Mouse (Mus musculus) lung, adult 2 months (tissue): ENCODE measurements around the gene Ky. TPM values are rescaled to one million over a fixed set of nuclear protein-coding genes. Genes with fewer than 3 reads are reported as not detected.

Source experiments
- DNase-seq: peaks from one replicate; pipeline ENCODE4 v3.0.0; 2022
- H3K4me1 ChIP-seq: fragments of 200-500 bp; 2 replicates; pipeline ENCODE4 v1.6.1; 2011; ENCODE audit warnings: low read length; ENCODE audit not compliant: control insufficient read depth, insufficient read depth
- H3K4me3 ChIP-seq: fragments of 200-500 bp; replicated peaks from 2 replicates; pipeline ENCODE3; 2011; ENCODE audit warnings: low read depth, mild to moderate bottlenecking, control low read depth, low read length; ENCODE audit errors: extremely low read depth
- CTCF ChIP-seq: fragments of 200-500 bp; IDR thresholded peaks from 2 replicates; pipeline ENCODE4 v1.5.1; 2011; ENCODE audit warnings: mild to moderate bottlenecking, low read length, control low read depth; ENCODE audit not compliant: insufficient read depth
- POLR2A ChIP-seq: fragments of 200-500 bp; IDR thresholded peaks from 2 replicates; pipeline ENCODE4 v1.6.1; 2011; ENCODE audit warnings: low read depth, mild to moderate bottlenecking, control low read depth, low read length, borderline replicate concordance; ENCODE audit errors: extremely low read depth
- WGBS: fragments of 180-500 bp; shearing (Covaris S2); methylation state at CpG from one replicate; pipeline ENCODE4 v1.1.7; 2018; 5-methylcytosine and 5-hydroxymethylcytosine counted together
- polyA plus RNA-seq: library from polyadenylated mRNA; depleted of rRNA; stranded (reverse); fragments of >200 nt; gene quantifications from 2 replicates; pipeline ENCODE4 v1.2.3, GENCODE M21; 2012

Gene Ky
- polyA plus RNA-seq, 1 experiment: 2.9 TPM

DNA sequence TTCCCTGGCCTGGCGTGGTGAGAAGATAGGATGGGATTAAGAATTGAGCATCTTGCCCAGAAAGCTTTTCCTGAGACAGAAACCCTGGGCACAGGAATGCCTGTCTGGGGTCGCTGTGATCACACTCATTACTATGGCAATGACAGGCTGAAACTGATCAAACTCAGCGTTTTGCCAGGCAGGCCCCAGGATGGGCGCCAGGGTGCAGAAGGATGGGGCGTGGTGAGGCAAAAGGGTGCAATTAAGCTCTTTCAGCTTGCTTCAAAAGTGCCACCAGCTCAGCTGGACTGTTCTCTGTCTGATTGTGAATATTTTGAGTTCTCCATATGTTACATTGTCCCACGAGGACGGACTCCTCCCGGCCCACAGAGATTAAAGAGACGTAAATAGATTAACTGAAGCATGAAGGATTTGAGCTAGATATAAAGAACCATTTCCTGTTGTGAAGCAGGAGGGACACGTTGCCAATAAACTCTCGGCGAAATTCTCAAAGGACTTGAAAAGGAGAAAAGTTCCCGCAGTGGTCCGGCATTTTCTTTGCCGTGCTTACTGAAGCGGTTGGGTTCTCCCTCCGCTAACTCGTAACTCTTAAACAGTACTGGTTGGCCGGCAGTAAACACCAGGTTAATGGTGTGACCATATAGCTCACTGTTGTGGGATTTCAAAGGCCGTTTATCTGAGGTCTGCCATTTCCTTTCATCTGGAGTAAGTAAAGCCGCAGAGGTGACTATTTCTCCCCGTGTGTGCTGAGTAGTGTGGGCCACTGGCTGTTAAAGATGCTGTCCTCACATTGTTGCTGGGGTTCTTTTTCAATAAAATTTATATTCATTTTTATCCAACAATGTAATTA, 40.1 kb downstream of the Ky start:
- no peak for TF ChIP-seq POLR2A
- no peak for TF ChIP-seq CTCF
- no peak for DNase-seq
- Histone ChIP-seq H3K4me1 (no peaks in the 10 kb centered on the region), H3K4me3 (no peak overlapping the region)
- 32% methylated on average over 22 of the region's 22 CpGs for WGBS

GRCm38 (mm10) chr9:102546256-102547027, 40.9 kb downstream of the Ky start:
- no peaks in the 10 kb centered on the region for H3K4me1 ChIP-seq
- no peak overlapping the region for H3K4me3 ChIP-seq
- TF ChIP-seq POLR2A (no peak), CTCF (no peak)
- 65% methylated on average over 20 of the region's 20 CpGs for WGBS
- no peak for DNase-seq

DNA sequence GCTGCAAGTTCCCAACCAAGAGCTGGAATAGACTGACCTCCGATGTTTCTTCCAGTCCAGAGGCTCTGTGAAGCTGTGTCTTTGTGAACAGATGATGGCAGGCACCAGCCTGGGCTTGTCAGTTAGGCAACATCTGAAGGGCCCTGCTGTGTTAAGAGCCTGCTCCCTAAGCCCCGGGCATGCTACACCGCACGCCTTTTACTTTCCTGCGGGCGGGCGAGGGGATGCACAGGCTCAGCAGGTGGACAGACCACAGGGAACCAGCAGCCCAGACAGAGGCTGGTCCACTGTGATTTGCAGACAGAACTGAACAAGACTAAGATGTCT, 41.4 kb downstream of the Ky start:
- DNase-seq: no peak
- TF ChIP-seq POLR2A: no peak
- no peak for TF ChIP-seq CTCF
- 67% methylated on average over 7 of the region's 7 CpGs for WGBS
- Histone ChIP-seq H3K4me3 (no peak overlapping the region), H3K4me1 (no peaks in the 10 kb centered on the region)

GRCm38 (mm10) chr9:102549211-102549610, 43.7 kb downstream of the Ky start:
- no peak for TF ChIP-seq POLR2A
- TF ChIP-seq CTCF: no peak
- WGBS: 57% methylated on average over 8 of the region's 8 CpGs
- DNase-seq: no peak

DNA sequence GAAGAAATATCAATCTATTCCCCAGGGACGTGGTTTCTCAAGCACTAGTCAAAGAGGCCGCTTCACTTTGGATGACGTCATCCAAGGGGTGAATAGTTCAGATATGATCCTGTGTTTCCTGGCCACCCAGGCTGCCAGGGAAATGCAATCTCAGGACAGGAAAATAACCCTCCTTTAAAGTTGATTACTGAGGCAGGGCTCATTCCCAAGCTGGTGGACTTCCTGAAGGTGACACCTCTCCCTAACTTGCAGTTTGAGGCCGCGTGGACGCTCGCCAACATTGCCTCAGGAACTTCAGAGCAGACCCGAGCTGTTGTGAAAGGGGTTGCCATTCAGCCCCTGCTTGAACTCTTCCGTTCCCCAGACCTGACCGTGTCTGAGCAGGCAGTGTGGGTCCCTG, 46.2 kb downstream of the Ky start:
- H3K4me3 ChIP-seq: no peak overlapping the region
- no peak for TF ChIP-seq CTCF
- no peak for TF ChIP-seq POLR2A
- H3K4me1 ChIP-seq: no peaks in the 10 kb centered on the region
- 34% methylated on average over 10 of the region's 10 CpGs for WGBS
- DNase-seq: no peak

More at GRCm38 (mm10) chr9:102549211-102549610, 43.7 kb downstream of the Ky start:
- H3K4me3 ChIP-seq: no peak overlapping the region
- no peaks in the 10 kb centered on the region for H3K4me1 ChIP-seq

GRCm38 (mm10) chr9:102553781-102554180, 48.2 kb downstream of the Ky start:
- no peak for DNase-seq
- 75% methylated on average over 3 of the region's 3 CpGs for WGBS
- TF ChIP-seq CTCF (no peak), POLR2A (no peak)
- no peaks in the 10 kb centered on the region for H3K4me1 ChIP-seq
- no peak overlapping the region for H3K4me3 ChIP-seq

- Histone ChIP-seq H3K4me1 (no peaks in the 10 kb centered on the region), H3K4me3 (no peak overlapping the region)
- no peak for DNase-seq
- no peak for TF ChIP-seq POLR2A
- TF ChIP-seq CTCF: no peak
- WGBS: 94% methylated on average over 3 of the region's 3 CpGs
Measured at GRCm38 (mm10) chr9:102558463-102558862, 52.9 kb downstream of the Ky start.

DNA sequence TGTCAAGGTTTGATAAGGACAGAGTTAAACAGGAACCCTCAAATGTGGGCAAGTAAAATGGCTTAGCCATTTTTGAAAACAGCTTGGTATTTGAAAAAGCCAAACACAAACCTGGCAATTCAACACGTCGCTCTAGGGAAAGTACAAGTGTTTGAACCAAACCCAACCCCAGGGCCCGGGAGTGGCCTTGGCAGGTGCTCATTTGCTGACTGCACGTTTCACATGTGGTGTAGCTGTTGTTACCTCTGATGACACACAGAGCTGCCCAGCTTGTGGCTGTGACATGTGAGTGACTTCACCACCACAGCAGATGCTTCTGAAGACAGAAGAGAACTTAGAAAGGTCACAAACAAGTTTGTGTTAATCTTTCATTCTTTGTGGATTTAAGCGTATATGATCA, 67.3 kb downstream of the Ky start:
- Histone ChIP-seq H3K4me1 (no peaks in the 10 kb centered on the region), H3K4me3 (no peak overlapping the region)
- 62% methylated on average over 5 of the region's 5 CpGs for WGBS
- DNase-seq: no peak
- TF ChIP-seq CTCF (no peak), POLR2A (no peak)

DNA sequence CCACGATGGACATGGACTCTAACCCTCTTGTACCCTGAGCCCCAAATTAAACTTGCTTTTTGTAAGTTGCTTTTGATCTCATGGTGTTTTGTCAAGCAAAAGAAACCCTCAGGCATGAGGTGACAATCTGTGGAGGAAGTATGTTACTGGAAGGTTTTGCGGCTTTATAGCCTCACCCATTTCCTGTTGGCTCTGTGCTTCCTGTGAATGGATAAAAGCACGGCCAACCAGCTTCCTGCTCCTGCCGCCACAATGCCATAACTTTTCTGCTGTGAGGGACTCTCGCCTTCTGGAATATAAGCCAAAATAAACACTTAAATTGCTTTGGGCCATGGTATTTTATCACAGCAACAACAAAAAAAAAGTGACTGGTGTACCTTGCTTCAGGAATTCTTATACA, 71.9 kb downstream of the Ky start:
- WGBS: 13% methylated on average over 5 of the region's 5 CpGs
- H3K4me1 ChIP-seq: no peaks in the 10 kb centered on the region

More for the DNA sequence above, 71.9 kb downstream of the Ky start:
- H3K4me3 ChIP-seq: no peak overlapping the region
- TF ChIP-seq POLR2A: no peak
- peak; percentile 10 for DNase-seq
